Mouse (Mus musculus): ENCODE results near the gene Myof.

The Myof gene

GRCm38 (mm10) chr19:38003671-38004521, 39.5 kb downstream of the Myof start:
- DNase-seq (ENCODE audit: low spot score) = no peak

- DNase-seq (ENCODE audit: low spot score) = no peak
These were observed 40.6 kb downstream of the Myof start for GRCm38 (mm10) chr19:38002816-38003215.

- DNase-seq (ENCODE audit: low spot score) = no peak
These were observed 42.4 kb downstream of the Myof start for GRCm38 (mm10) chr19:38000990-38001389.

GRCm38 (mm10) chr19:37999941-38000340, 43.4 kb downstream of the Myof start:
- no peak for DNase-seq (ENCODE audit: low spot score)

- no peak for DNase-seq (ENCODE audit: low spot score)
These were observed 49.1 kb downstream of the Myof start for GRCm38 (mm10) chr19:37994301-37994700.

- DNase-seq (ENCODE audit: low spot score) = no peak
These were observed 51.2 kb downstream of the Myof start for GRCm38 (mm10) chr19:37992184-37992554.

- peak; percentile 84 for DNase-seq (ENCODE audit: low spot score)
These were observed 51.8 kb downstream of the Myof start for GRCm38 (mm10) chr19:37991399-37992183.

GRCm38 (mm10) chr19:37989971-37990370, 53.4 kb downstream of the Myof start:
- no peak for DNase-seq (ENCODE audit: low spot score)

GRCm38 (mm10) chr19:37988156-37988555, 55.2 kb downstream of the Myof start:
- DNase-seq (ENCODE audit: low spot score) = peak; percentile 43

- DNase-seq (ENCODE audit: low spot score) = no peak
These were observed 57.6 kb downstream of the Myof start for GRCm38 (mm10) chr19:37985730-37986129.

- DNase-seq (ENCODE audit: low spot score) = no peak
These were observed 67.4 kb downstream of the Myof start for GRCm38 (mm10) chr19:37975951-37976350.

- no peak for DNase-seq (ENCODE audit: low spot score)
These were observed 72.8 kb downstream of the Myof start for GRCm38 (mm10) chr19:37970571-37970970.

- no peak for DNase-seq (ENCODE audit: low spot score)
These were observed 73.4 kb downstream of the Myof start for GRCm38 (mm10) chr19:37970004-37970403.

- no peak for DNase-seq (ENCODE audit: low spot score)
These were observed 77.5 kb downstream of the Myof start for GRCm38 (mm10) chr19:37965828-37966227.

- no peak for DNase-seq (ENCODE audit: low spot score)
These were observed 80.0 kb downstream of the Myof start for GRCm38 (mm10) chr19:37963421-37963820.

- DNase-seq (ENCODE audit: low spot score) = no peak
These were observed 82.6 kb downstream of the Myof start for GRCm38 (mm10) chr19:37960791-37961190.

- DNase-seq (ENCODE audit: low spot score) = no peak
These were observed 83.7 kb downstream of the Myof start for GRCm38 (mm10) chr19:37959543-37960215.

GRCm38 (mm10) chr19:37959076-37959475, 84.3 kb downstream of the Myof start:
- DNase-seq (ENCODE audit: low spot score) = no peak

- no peak for DNase-seq (ENCODE audit: low spot score)
These were observed 86.1 kb downstream of the Myof start for GRCm38 (mm10) chr19:37957256-37957655.

- no peak for DNase-seq (ENCODE audit: low spot score)
These were observed 87.4 kb downstream of the Myof start for GRCm38 (mm10) chr19:37956006-37956405.

GRCm38 (mm10) chr19:37955425-37956001, 87.9 kb downstream of the Myof start:
- peak; percentile 62 for DNase-seq (ENCODE audit: low spot score)

- DNase-seq (ENCODE audit: low spot score) = no peak
These were observed 88.6 kb downstream of the Myof start for GRCm38 (mm10) chr19:37954772-37955171.
